Mouse (Mus musculus) neural tube, embryonic 14.5 days (tissue): ENCODE results near the gene Cdkl3. TPM values are rescaled to one million over a fixed set of nuclear protein-coding genes. Genes with fewer than 3 reads are reported as not detected.

ENCODE experiments used
- ATAC-seq: fragments of 200-750 bp; cut with Nextera tagmentation; 2 replicates; pipeline ENCODE4 v1.8.0; 2017; ENCODE audit warnings: low read depth, mild to moderate bottlenecking, moderate TSS enrichment, moderate library complexity
- H3K27ac ChIP-seq: fragments of 300-500 bp; sonication (generic); 2 replicates; pipeline ENCODE4 v1.5.1; 2014; ENCODE audit warnings: low read depth, mild to moderate bottlenecking, control low read depth, low read length, moderate library complexity, mixed read lengths
- H3K27me3 ChIP-seq: fragments of 300-500 bp; sonication (generic); 2 replicates; pipeline ENCODE4 v1.6.1; 2014; ENCODE audit warnings: low read length; ENCODE audit not compliant: control insufficient read depth, insufficient read depth
- H3K36me3 ChIP-seq: fragments of 300-500 bp; sonication (generic); 2 replicates; pipeline ENCODE4 v1.6.1; 2014; ENCODE audit warnings: low read length, mixed read lengths; ENCODE audit not compliant: control insufficient read depth, insufficient read depth
- H3K4me1 ChIP-seq: fragments of 300-500 bp; sonication (generic); 2 replicates; pipeline ENCODE4 v1.6.1; 2014; ENCODE audit warnings: low read length; ENCODE audit not compliant: control insufficient read depth, insufficient read depth
- H3K4me2 ChIP-seq: fragments of 300-500 bp; sonication (generic); 2 replicates; pipeline ENCODE4 v1.6.1; 2014; ENCODE audit warnings: mild to moderate bottlenecking, low read depth, low read length, control low read depth
- H3K4me3 ChIP-seq: fragments of 300-500 bp; sonication (generic); 2 replicates; pipeline ENCODE4 v1.5.1; 2014; ENCODE audit warnings: low read depth, low read length, control low read depth, mixed read lengths
- H3K9ac ChIP-seq: fragments of 300-500 bp; sonication (generic); replicated peaks from 2 replicates; pipeline ENCODE4 v1.6.1; 2014; ENCODE audit warnings: low read depth, mild to moderate bottlenecking, control low read depth, low read length, mixed read lengths
- H3K9me3 ChIP-seq: fragments of 300-500 bp; sonication (generic); 2 replicates; pipeline ENCODE4 v1.6.1; 2016; ENCODE audit warnings: low read length; ENCODE audit not compliant: control insufficient read depth
- WGBS: fragments of 180-500 bp; shearing (Covaris S2); extraction: QIAGEN DNeasy Blood & Tissue Kit; methylation state at CpG from one replicate; pipeline ENCODE4 v1.1.7; 2014; 5-methylcytosine and 5-hydroxymethylcytosine counted together
- polyA plus RNA-seq: library from polyadenylated mRNA; unstranded; fragments of >200 nt; fragmentation: Nextera tagmentation; extraction: Ambion mirVana; gene quantifications from 2 replicates; pipeline ENCODE4 v1.2.1, GENCODE M21; 2014

Gene Cdkl3
- polyA plus RNA-seq, 1 experiment from 2014 or later = 29.5 TPM

DNA sequence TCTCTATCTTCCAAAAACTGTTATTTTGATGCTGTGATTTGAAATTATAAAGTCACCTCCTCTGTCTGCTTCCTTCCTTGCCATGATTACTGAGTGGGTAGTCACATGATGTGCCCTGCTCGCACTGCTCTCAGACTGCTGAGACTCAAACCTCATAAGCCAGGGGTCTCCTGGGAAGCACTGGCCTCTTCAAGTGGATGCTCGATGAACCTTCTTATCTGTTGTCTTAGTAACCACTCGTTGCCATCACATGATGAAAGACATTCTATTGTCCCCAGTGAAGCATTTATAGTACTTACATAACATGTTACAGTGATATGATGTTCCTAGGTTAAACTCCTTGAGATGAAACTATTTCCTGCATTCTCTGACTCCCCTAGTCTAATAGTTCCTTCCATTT, 33.6 kb downstream of the Cdkl3 start:
- Histone ChIP-seq H3K27ac (no peak overlapping the region), H3K4me3 (no peak overlapping the region), H3K4me1 (no peaks in the 10 kb centered on the region), H3K9me3 (no peaks in the 10 kb centered on the region), H3K9ac (no peak overlapping the region), H3K27me3 (no peaks in the 10 kb centered on the region), H3K36me3 (no peaks in the 10 kb centered on the region), H3K4me2 (no peak overlapping the region)
- ATAC-seq = no peak
- 29% methylated on average over 3 of the region's 3 CpGs for WGBS

DNA sequence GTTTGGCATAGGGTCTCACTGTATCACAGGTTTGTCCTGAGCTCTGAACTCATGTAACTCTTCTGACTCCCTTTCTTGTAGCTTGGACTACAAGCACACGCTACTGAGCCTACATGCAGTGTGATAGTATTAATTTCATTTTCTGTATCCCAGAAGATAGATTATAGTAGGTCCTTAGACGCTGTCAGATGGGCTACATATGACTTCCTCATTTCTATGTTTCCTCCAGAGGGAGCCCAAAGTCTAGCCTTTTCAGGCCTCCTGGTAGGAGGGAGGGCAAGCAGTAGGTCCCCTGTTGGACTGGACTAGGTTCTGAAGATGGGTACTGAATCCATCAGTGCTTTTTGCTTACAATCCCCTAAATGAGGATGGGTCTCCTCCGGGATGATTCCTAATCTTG, 39.2 kb downstream of the Cdkl3 start:
- Histone ChIP-seq H3K4me3 (no peak overlapping the region), H3K36me3 (no peaks in the 10 kb centered on the region), H3K9ac (no peak overlapping the region), H3K27ac (no peak overlapping the region), H3K4me2 (no peak overlapping the region), H3K9me3 (no peaks in the 10 kb centered on the region), H3K4me1 (no peaks in the 10 kb centered on the region), H3K27me3 (no peaks in the 10 kb centered on the region)
- ATAC-seq = no peak
- WGBS = 88% methylated on average over 3 of the region's 3 CpGs

DNA sequence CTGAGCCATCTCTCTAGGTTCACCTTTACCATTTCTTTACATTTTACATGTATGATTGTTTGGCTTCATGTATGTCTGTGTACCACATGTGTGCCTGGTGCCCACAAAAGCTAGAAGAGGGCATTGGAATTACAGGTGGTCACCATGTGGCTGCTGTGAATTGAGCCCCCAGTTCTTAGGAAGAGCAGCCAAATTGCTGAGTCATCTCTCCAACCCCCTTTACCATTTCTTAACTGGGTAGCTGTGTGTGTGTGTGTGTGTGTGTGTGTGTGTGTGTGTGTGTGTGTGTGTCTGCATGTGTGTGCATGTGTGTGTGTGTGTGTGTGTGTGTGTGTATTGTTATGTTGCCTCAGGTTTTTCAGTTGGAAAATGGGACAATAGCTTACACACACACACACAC, 40.1 kb downstream of the Cdkl3 start:
- no peak overlapping the region for H3K4me2 ChIP-seq
- no peaks in the 10 kb centered on the region for H3K27me3 ChIP-seq
- H3K9ac ChIP-seq = no peak overlapping the region
- ATAC-seq = no peak
- H3K4me1 ChIP-seq = no peaks in the 10 kb centered on the region
- H3K9me3 ChIP-seq = no peaks in the 10 kb centered on the region
- no peaks in the 10 kb centered on the region for H3K36me3 ChIP-seq
- H3K27ac ChIP-seq = no peak overlapping the region
- no peak overlapping the region for H3K4me3 ChIP-seq

DNA sequence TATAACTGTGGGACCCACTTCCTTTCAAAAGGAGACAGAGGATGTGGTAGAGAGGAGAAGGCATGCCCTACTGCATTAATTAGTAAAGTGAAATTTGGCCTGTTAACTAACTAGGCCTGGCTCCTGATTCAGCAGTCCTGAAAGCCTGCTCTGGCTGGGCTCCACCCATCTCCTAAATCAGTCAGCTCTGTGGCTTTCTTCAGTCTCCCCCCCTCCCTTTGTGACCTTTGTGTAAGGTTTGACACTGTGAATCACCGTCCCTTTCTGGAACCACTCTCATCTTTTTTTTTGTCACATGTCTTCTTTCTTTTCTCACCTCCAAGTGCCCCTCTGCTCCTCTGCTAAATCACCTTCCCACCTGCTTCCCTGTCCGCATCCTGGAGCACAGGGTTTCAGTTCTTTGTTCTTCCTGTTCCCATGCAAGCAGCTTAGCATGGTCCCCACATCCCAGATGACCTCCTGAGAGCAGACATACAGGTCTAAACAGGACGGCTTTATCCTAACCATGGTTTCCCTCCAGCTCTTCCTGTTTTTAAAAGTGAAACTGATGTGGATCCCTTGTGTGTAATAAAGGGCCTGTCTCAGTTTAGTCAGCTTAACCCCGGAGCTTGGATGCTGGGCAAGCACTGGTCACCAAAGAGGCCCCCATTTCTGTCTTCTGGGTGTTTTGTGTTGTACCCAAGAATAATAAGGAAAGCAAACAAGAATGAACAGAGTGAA, 42.6 kb downstream of the Cdkl3 start:
- H3K4me2 ChIP-seq = no peak overlapping the region
- H3K27me3 ChIP-seq = no peaks in the 10 kb centered on the region
- H3K4me1 ChIP-seq = no peaks in the 10 kb centered on the region
- H3K36me3 ChIP-seq = no peaks in the 10 kb centered on the region
- no peak for ATAC-seq
- H3K27ac ChIP-seq = no peak overlapping the region
- H3K9ac ChIP-seq = no peak overlapping the region
- H3K9me3 ChIP-seq = no peaks in the 10 kb centered on the region
- no peak overlapping the region for H3K4me3 ChIP-seq
- 21% methylated on average over 4 of the region's 4 CpGs for WGBS

DNA sequence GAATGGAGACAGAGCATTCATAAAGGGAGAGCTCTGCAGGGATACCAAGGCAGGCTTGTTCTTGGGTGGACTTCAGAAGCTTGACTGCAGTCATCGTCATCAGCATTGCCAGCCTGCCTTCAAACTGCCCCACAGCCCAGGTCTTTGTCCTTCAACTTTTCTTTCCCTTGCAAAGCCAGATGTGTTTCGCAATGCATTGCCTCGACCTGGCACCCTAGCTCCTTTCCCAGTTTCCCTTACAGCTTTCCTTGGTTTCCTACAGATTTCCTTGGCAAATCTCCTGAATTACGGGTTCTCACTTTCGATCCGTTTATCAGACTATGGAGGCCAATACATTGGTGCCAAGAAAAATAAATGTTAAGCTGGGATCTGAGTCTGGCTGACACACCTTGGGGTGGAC, 49.4 kb downstream of the Cdkl3 start:
- no peak overlapping the region for H3K4me2 ChIP-seq
- H3K9me3 ChIP-seq = no peaks in the 10 kb centered on the region
- H3K36me3 ChIP-seq = no peaks in the 10 kb centered on the region
- no peak overlapping the region for H3K9ac ChIP-seq
- ATAC-seq = no peak
- no peaks in the 10 kb centered on the region for H3K27me3 ChIP-seq
- no peak overlapping the region for H3K27ac ChIP-seq
- H3K4me3 ChIP-seq = no peak overlapping the region
- WGBS = 93% methylated on average over 6 of the region's 6 CpGs
- H3K4me1 ChIP-seq = no peaks in the 10 kb centered on the region

DNA sequence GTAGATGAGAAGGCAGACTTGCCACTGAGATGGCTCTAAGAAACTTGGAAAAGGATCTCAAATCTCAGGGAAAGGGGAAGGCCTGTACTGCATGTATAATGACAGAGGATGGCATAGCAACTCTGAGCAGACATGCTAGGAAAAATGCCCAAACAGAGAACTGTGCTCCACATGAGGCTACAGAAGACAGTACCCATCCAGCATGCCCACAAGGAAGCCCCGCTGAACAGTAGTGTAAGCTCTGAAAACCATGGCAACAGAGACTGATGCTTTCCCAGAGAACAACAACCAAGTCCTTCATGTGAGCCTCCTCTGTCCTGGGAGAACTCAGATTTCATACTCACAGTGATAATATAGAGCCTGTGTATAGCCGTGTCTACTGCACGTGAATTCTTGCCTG, 50.7 kb downstream of the Cdkl3 start:
- Histone ChIP-seq H3K27me3 (no peaks in the 10 kb centered on the region), H3K36me3 (no peaks in the 10 kb centered on the region), H3K4me2 (no peak overlapping the region), H3K27ac (no peak overlapping the region), H3K4me1 (no peaks in the 10 kb centered on the region), H3K9ac (no peak overlapping the region), H3K4me3 (no peak overlapping the region), H3K9me3 (no peaks in the 10 kb centered on the region)
- no peak for ATAC-seq
- WGBS = 83% methylated on average over 3 of the region's 3 CpGs

DNA sequence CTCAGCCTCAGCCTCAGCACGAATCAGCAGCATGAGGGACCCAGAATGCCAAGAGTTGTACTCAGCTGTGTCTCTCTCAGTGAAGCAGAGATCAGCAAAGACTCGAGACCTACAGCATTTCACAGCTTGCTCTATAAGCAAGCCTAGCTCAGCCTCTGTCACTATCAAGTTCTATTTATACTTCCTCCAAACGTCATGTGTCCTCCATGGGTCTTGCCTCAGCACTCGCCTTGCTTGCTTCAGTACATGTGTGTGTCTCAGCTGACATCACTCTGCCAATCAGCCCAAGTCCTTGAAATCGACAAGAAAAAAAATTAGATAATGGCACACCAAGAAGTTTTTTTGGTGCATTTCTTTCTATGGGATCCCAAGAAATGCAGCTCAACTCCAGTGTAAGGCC, 52.2 kb downstream of the Cdkl3 start:
- Histone ChIP-seq H3K9me3 (no peaks in the 10 kb centered on the region), H3K27me3 (no peaks in the 10 kb centered on the region), H3K27ac (no peak overlapping the region), H3K4me2 (no peak overlapping the region), H3K4me3 (no peak overlapping the region), H3K36me3 (no peaks in the 10 kb centered on the region), H3K9ac (no peak overlapping the region), H3K4me1 (no peaks in the 10 kb centered on the region)
- no peak for ATAC-seq
- WGBS = 87% methylated on average over 5 of the region's 5 CpGs

DNA sequence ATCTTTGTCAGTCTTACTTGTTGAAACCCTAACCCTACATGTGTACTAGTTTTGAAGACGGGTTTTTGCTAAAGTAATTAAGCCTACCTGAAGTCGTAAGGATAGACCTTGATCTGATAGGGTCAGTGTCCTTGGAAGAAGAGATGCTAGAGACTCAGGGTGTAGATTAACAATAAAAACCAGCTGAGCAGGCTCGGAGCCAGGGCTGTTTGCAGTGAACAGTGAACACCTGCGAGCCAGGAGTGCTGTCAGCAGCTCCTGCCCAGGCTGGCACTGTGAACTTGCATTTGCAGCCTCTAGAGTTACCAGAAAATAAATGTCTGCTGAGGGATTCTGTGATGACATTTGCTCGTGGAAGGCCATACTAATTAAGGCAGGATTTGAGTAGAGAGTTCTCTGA, 55.0 kb downstream of the Cdkl3 start:
- Histone ChIP-seq H3K27me3 (no peaks in the 10 kb centered on the region), H3K9ac (no peak overlapping the region), H3K4me3 (no peak overlapping the region), H3K27ac (no peak overlapping the region), H3K9me3 (no peaks in the 10 kb centered on the region), H3K4me1 (no peaks in the 10 kb centered on the region), H3K36me3 (no peaks in the 10 kb centered on the region), H3K4me2 (no peak overlapping the region)
- no peak for ATAC-seq
- WGBS = 77% methylated on average over 5 of the region's 5 CpGs

DNA sequence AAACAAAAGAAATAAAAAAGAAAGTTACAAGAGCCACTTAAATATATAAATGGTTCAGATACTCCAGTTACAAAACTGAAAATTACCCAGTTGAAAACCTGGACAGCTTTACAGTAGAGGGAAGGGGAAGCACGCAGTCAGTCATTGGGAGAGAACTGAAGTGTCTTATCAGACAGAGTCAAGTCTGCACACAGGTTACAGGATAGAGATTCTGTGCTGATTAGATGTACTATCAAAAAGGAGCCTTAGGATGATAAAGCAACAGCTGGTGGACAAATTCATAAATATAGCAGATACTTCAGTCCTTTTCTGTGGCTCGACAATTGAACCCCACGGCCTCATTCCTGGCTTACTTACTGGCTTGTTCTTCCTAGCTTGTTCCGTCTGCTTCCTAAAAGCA, 56.3 kb downstream of the Cdkl3 start:
- Histone ChIP-seq H3K36me3 (no peaks in the 10 kb centered on the region), H3K4me1 (no peaks in the 10 kb centered on the region), H3K27me3 (no peaks in the 10 kb centered on the region), H3K9me3 (no peaks in the 10 kb centered on the region), H3K4me3 (no peak overlapping the region), H3K9ac (no peak overlapping the region), H3K4me2 (no peak overlapping the region), H3K27ac (no peak overlapping the region)
- WGBS = 95% methylated on average over 4 of the region's 4 CpGs
- ATAC-seq = no peak
